Mouse (Mus musculus): Measurements from ENCODE around the gene Mybl2. TPM values are rescaled to one million over a fixed set of nuclear protein-coding genes. Genes with fewer than 3 reads are reported as not detected.
A peak's percentile ranks its signal among the peaks of the same experiment; 100 is the strongest.

The Mybl2 gene
- total and polyA plus RNA-seq, 2 experiments from 2014 or later, result 3.0 to 3.1 TPM

DNA sequence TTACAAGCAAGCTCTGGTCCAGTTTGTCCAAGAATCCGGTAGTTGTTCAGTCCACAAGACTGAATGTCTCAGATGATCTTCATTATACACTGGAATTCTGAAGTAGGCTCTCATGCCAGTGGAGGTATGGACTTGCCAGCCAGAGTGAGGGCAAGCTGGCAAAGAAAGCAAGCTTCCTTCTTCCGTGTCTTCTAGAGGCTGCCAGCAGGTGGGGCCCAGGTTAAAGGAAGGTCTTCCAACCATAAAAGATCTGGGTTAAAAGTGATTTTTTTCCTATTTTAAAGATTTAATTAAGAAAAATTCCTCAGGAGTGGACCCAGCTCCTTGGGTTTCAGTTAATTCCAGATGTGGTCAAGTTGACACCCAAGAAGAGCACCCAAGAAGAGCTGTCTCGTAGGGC, 15.7 kb downstream of the Mybl2 start:
- WGBS, result 79% methylated on average over 3 of the region's 3 CpGs
- DNase-seq, result no peak
- H3K27ac ChIP-seq (ENCODE audit: low read depth, low read length), result no peak overlapping the region
- H3K9ac ChIP-seq, result no peak overlapping the region
- no peak for ATAC-seq
- H3K4me3 ChIP-seq (ENCODE audit: low read depth, low read length), result no peak overlapping the region
- peak; percentile 53 for TF ChIP-seq CTCF (IDR thresholded peaks at IDR 0.05; ENCODE audit: low read depth)
- H3K4me1 ChIP-seq (ENCODE audit: insufficient read depth), result no peaks in the 10 kb centered on the region
- no peaks in the 10 kb centered on the region for H3K9me3 ChIP-seq (ENCODE audit: low read length)
- no peaks in the 10 kb centered on the region for H3K27me3 ChIP-seq (ENCODE audit: insufficient read depth, low read length)
- no peaks in the 10 kb centered on the region for H3K36me3 ChIP-seq (ENCODE audit: insufficient read depth)
- H3K4me2 ChIP-seq (ENCODE audit: low read depth), result no peak overlapping the region

DNA sequence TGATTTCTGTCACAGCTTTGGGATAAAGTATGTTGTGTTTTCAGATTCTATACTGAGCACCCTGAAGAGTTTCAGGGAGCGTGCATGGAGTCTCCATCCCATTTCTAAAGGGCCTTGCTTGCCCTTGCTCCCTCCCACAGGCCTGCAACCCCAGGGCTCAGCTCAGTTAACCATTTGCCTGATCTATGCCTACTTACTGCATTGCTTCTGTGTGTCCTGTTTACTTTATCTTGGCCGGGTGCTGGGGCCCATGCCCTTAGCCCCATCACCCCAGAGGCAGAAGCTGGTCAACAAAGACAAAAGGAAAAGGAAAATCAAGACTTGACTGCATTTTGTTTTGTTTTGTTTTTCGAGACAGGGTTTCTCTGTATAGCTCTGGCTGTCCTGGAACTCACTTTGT, 17.1 kb downstream of the Mybl2 start:
- DNase-seq (no peak), ATAC-seq (no peak)
- no peak for TF ChIP-seq CTCF (IDR thresholded peaks at IDR 0.05; ENCODE audit: low read depth)
- 82% methylated on average over 3 of the region's 3 CpGs for WGBS
- Histone ChIP-seq H3K36me3 (ENCODE audit: insufficient read depth) (no peaks in the 10 kb centered on the region), H3K9me3 (ENCODE audit: low read length) (no peaks in the 10 kb centered on the region), H3K4me1 (ENCODE audit: insufficient read depth) (no peaks in the 10 kb centered on the region), H3K4me3 (ENCODE audit: low read depth, low read length) (no peak overlapping the region), H3K27me3 (ENCODE audit: insufficient read depth, low read length) (no peaks in the 10 kb centered on the region), H3K27ac (ENCODE audit: low read depth, low read length) (no peak overlapping the region), H3K4me2 (ENCODE audit: low read depth) (no peak overlapping the region), H3K9ac (no peak overlapping the region)

GRCm38 (mm10) chr2:163073023-163073757, 18.7 kb downstream of the Mybl2 start:
- Histone ChIP-seq H3K36me3 (ENCODE audit: insufficient read depth) (no peaks in the 10 kb centered on the region), H3K9ac (no peak overlapping the region), H3K27me3 (ENCODE audit: insufficient read depth, low read length) (no peaks in the 10 kb centered on the region), H3K27ac (ENCODE audit: low read depth, low read length) (no peak overlapping the region), H3K4me1 (ENCODE audit: insufficient read depth) (no peaks in the 10 kb centered on the region), H3K9me3 (ENCODE audit: low read length) (no peaks in the 10 kb centered on the region), H3K4me3 (ENCODE audit: low read depth, low read length) (no peak overlapping the region), H3K4me2 (ENCODE audit: low read depth) (no peak overlapping the region)
- DNase-seq, result no peak
- 97% methylated on average over 9 of the region's 9 CpGs for WGBS
- TF ChIP-seq CTCF (IDR thresholded peaks at IDR 0.05; ENCODE audit: low read depth), result no peak
- ATAC-seq, result no peak

GRCm38 (mm10) chr2:163074006-163074405, 19.5 kb downstream of the Mybl2 start:
- no peaks in the 10 kb centered on the region for H3K36me3 ChIP-seq (ENCODE audit: insufficient read depth)
- H3K4me2 ChIP-seq (ENCODE audit: low read depth), result no peak overlapping the region
- no peak overlapping the region for H3K27ac ChIP-seq (ENCODE audit: low read depth, low read length)
- H3K4me1 ChIP-seq (ENCODE audit: insufficient read depth), result no peaks in the 10 kb centered on the region
- TF ChIP-seq CTCF (IDR thresholded peaks at IDR 0.05; ENCODE audit: low read depth), result no peak
- DNase-seq (peak; percentile 74), ATAC-seq (peak; percentile 54; the same call in 1 of the 2 replicates)
- WGBS, result 72% methylated on average over 7 of the region's 7 CpGs
- H3K9me3 ChIP-seq (ENCODE audit: low read length), result no peaks in the 10 kb centered on the region
- H3K9ac ChIP-seq, result no peak overlapping the region
- no peaks in the 10 kb centered on the region for H3K27me3 ChIP-seq (ENCODE audit: insufficient read depth, low read length)
- H3K4me3 ChIP-seq (ENCODE audit: low read depth, low read length), result no peak overlapping the region

DNA sequence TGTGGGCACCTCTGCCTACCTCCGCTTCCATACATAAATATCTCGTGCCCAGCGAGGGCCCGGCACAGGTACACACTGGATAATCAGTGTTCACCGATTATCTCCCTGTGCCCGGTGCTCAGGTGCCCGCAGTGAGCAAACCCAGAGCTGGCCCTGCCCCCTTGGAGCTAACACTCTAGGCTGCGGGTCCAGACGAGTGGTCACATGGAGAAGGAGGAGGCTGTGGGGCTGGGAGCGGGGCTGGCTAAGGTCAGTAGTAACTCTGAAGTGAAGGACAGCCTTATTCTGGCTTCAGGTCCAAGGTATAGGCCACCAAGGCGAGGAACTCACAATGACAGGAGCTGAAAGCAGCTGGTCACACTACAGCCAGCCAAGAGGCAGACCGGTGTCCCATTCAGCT, 20.3 kb downstream of the Mybl2 start:
- no peak for TF ChIP-seq CTCF (IDR thresholded peaks at IDR 0.05; ENCODE audit: low read depth)
- H3K27ac ChIP-seq (ENCODE audit: low read depth, low read length), result no peak overlapping the region
- no peak overlapping the region for H3K4me2 ChIP-seq (ENCODE audit: low read depth)
- no peak overlapping the region for H3K4me3 ChIP-seq (ENCODE audit: low read depth, low read length)
- WGBS, result 90% methylated on average over 12 of the region's 12 CpGs
- H3K36me3 ChIP-seq (ENCODE audit: insufficient read depth), result no peaks in the 10 kb centered on the region
- no peaks in the 10 kb centered on the region for H3K9me3 ChIP-seq (ENCODE audit: low read length)
- H3K27me3 ChIP-seq (ENCODE audit: insufficient read depth, low read length), result no peaks in the 10 kb centered on the region
- no peaks in the 10 kb centered on the region for H3K4me1 ChIP-seq (ENCODE audit: insufficient read depth)
- no peak overlapping the region for H3K9ac ChIP-seq
- DNase-seq (no peak), ATAC-seq (no peak)

DNA sequence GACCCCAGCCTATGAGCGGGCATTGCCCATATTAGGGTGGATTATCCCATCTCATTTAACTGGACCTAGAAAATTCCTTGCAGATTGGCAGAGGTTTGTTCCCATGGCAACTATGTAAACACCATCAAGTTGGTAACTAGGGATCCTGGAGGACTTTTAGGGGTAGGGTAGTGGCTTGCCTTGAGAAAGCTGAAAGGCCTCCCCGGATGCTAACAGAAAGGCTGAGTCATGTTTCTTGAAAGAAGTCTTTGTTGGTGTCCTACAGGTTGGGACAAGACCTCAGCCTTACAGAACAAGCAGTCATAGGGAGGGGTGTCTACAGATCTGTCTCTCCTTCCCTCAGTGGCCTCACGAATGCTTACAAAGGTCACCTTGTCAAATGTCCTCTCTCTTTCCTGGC, 20.7 kb downstream of the Mybl2 start:
- Histone ChIP-seq H3K36me3 (ENCODE audit: insufficient read depth) (no peaks in the 10 kb centered on the region), H3K27me3 (ENCODE audit: insufficient read depth, low read length) (no peaks in the 10 kb centered on the region), H3K4me3 (ENCODE audit: low read depth, low read length) (no peak overlapping the region), H3K9me3 (ENCODE audit: low read length) (no peaks in the 10 kb centered on the region), H3K9ac (no peak overlapping the region), H3K4me1 (ENCODE audit: insufficient read depth) (no peaks in the 10 kb centered on the region), H3K4me2 (ENCODE audit: low read depth) (no peak overlapping the region), H3K27ac (ENCODE audit: low read depth, low read length) (no peak overlapping the region)
- DNase-seq (no peak), ATAC-seq (no peak)
- no peak for TF ChIP-seq CTCF (IDR thresholded peaks at IDR 0.05; ENCODE audit: low read depth)
- 61% methylated on average over 3 of the region's 3 CpGs for WGBS

GRCm38 (mm10) chr2:163079041-163079440, 24.6 kb downstream of the Mybl2 start:
- TF ChIP-seq CTCF (IDR thresholded peaks at IDR 0.05; ENCODE audit: low read depth), result no peak
- no peak overlapping the region for H3K4me3 ChIP-seq (ENCODE audit: low read depth, low read length)
- no peaks in the 10 kb centered on the region for H3K9me3 ChIP-seq (ENCODE audit: low read length)
- H3K4me1 ChIP-seq (ENCODE audit: insufficient read depth), result no peaks in the 10 kb centered on the region
- no peaks in the 10 kb centered on the region for H3K36me3 ChIP-seq (ENCODE audit: insufficient read depth)
- no peak overlapping the region for H3K27ac ChIP-seq (ENCODE audit: low read depth, low read length)
- H3K9ac ChIP-seq, result no peak overlapping the region
- 97% methylated on average over 4 of the region's 4 CpGs for WGBS
- H3K27me3 ChIP-seq (ENCODE audit: insufficient read depth, low read length), result no peaks in the 10 kb centered on the region
- ATAC-seq (no peak), DNase-seq (no peak)
- H3K4me2 ChIP-seq (ENCODE audit: low read depth), result no peak overlapping the region

All from forebrain, postnatal 0 days (tissue).